ENCODE assay signal across 7 mouse cellular contexts in the genomic region with DNA sequence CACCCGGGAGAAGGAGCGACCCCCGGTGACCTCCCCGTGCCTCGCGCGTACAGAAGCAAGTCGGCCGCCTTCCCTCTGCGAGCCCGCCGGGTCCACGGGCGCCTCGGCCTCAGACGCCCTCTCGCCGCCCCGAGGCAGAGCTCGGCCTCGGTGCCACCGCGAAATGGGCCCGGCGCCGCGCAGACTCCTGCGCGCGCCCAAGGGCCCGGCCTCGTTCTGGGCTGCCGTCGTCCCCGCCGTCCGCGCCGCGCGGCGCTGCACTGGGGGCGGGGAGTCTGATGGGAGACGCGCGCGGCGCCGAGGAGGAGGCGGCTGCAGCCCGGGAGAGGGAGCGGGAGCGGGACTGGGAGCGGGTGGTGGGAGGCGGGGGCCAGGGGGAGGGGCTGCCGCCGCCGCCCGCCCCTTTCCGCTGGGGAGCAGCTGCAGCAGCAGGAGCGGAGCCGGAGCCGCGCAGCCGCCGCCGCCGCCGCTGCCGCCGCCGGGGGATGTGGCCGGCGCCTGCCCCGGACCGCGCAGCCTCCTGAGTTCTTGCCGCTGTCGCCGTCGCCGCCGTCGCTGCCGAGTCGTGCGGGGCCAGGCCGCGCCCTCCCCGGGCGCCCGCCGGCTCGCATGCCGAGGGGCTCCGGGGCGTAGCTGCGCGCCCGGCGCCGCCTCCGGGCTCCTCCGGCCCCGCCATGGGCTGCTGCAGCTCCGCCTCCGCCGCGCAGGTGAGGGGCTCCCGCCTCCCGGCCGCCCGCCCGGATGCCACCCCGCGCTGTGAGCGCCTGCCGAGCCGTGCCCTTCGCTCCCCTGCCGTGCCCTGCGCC. TPM values are rescaled to one million over a fixed set of nuclear protein-coding genes. Genes with fewer than 3 reads are reported as not detected.
DNase-seq lines count a peak whose midpoint lies in the region; ATAC-seq lines count a peak whose summit lies in the region.

A gene (plus strand): TSS at position 404 of the 806 bp plus-strand sequence.

- H3K27ac ChIP-seq in intestine, embryonic 15.5 days: peak within 1 kb of the TSS; percentile 95
- H3K27ac ChIP-seq in midbrain, embryonic 11.5 days (ENCODE audit: low read depth, low read length): peak within 1 kb of the TSS; percentile 60; the same call in 1 of the 2 replicates

- H3K4me2 ChIP-seq in intestine, embryonic 15.5 days (replicated peaks): peak within 1 kb of the TSS; percentile 90
- H3K4me2 ChIP-seq in midbrain, embryonic 11.5 days: peak within 1 kb of the TSS; percentile 100

- ATAC-seq in intestine, embryonic 15.5 days: peak; percentile 95
- ATAC-seq in midbrain, embryonic 11.5 days (ENCODE audit: low FRiP score): peak; percentile 97

- no peaks in the 10 kb centered on the region for H3K9me3 ChIP-seq in intestine, embryonic 15.5 days
- no peaks in the 10 kb centered on the region for H3K9me3 ChIP-seq in midbrain, embryonic 11.5 days (ENCODE audit: control insufficient read depth, low read length)

- intact Hi-C loops in gastrocnemius, postnatal 36 days (cut with DNase I): no loop called here
- intact Hi-C loops in left cerebral cortex, postnatal 4 days (cut with DNase I): loop anchor here (10.0 kb wide), 2 partner anchors 55 to 105 kb away; no protein-coding TSS in a partner anchor

- DNase-seq in adrenal gland, postnatal 10 days: peak; percentile 94
- peak; percentile 81 for DNase-seq in embryo, embryonic 11.5 days (ENCODE audit: low read depth, low spot score)
- DNase-seq in gastrocnemius, postnatal 36 days: peak; percentile 69 to 87
- DNase-seq in left cerebral cortex, postnatal 4 days: peak; percentile 95
- DNase-seq in midbrain, embryonic 11.5 days (ENCODE audit: low spot score, missing footprints): peak; percentile 98
- peak; percentile 93 for DNase-seq in skeletal muscle tissue, adult 2 months (ENCODE audit: low read depth, low spot score)

- H3K27me3 ChIP-seq in intestine, embryonic 15.5 days (replicated peaks): no peaks in the 10 kb centered on the region
- peaks cover 10% of the 10 kb centered on the region for H3K27me3 ChIP-seq in midbrain, embryonic 11.5 days (ENCODE audit: control insufficient read depth, insufficient read depth, low read length)

- H3K4me3 ChIP-seq in intestine, embryonic 15.5 days (replicated peaks): peak within 1 kb of the TSS; percentile 89
- peak within 1 kb of the TSS; percentile 82 for H3K4me3 ChIP-seq in midbrain, embryonic 11.5 days (ENCODE audit: low read depth, low read length)

- no peaks in the 10 kb centered on the region for H3K36me3 ChIP-seq in intestine, embryonic 15.5 days
- H3K36me3 ChIP-seq in midbrain, embryonic 11.5 days (ENCODE audit: control insufficient read depth, insufficient read depth, low read length): no peaks in the 10 kb centered on the region

- under 1% methylated on average over 75 of the region's 122 CpGs for WGBS in intestine, embryonic 15.5 days
- under 1% methylated on average over 68 of the region's 122 CpGs for WGBS in midbrain, embryonic 11.5 days

- peak within 1 kb of the TSS; percentile 85 for H3K9ac ChIP-seq in intestine, embryonic 15.5 days
- H3K9ac ChIP-seq in midbrain, embryonic 11.5 days (ENCODE audit: low read length): peak within 1 kb of the TSS; percentile 77

- H3K4me1 ChIP-seq in intestine, embryonic 15.5 days (replicated peaks): peaks cover 8% of the 10 kb centered on the region; the same call in 1 of the 2 replicates
- peaks cover 15% of the 10 kb centered on the region for H3K4me1 ChIP-seq in midbrain, embryonic 11.5 days (ENCODE audit: control insufficient read depth, insufficient read depth, low read length)

RNA-seq across cellular contexts. Expression of the gene that starts here (rescaled TPM):
- 10 to 100 TPM; 69.5 to 75.8 TPM for total RNA-seq in adrenal gland, postnatal 10 days (2021)
- 10 to 100 TPM; 15.7 to 15.9 TPM for total RNA-seq in gastrocnemius, postnatal 36 days (2021)
- 51.6 and 56.3 TPM in 2 replicates for polyA plus RNA-seq in intestine, embryonic 15.5 days (2015; fragmentation: Nextera tagmentation; extraction: Ambion mirVana)
- total RNA-seq in left cerebral cortex, postnatal 4 days (2021): 10 to 100 TPM; 47.3 to 48.1 TPM
- 15.6 and 16.8 TPM in 2 replicates for polyA plus RNA-seq in midbrain, embryonic 11.5 days (2014; fragmentation: Nextera tagmentation; extraction: Ambion mirVana)

Comparison
In these comparisons a context has a peak if more than half of its experiments do, and no peak if none do; other contexts are left out.
1. Peak in every context shown above with its lines: DNase-seq, ATAC-seq, H3K4me3 ChIP-seq and H3K27ac ChIP-seq.